Comparison of ENCODE assay signal across 8 mouse cellular contexts in the genomic region with DNA sequence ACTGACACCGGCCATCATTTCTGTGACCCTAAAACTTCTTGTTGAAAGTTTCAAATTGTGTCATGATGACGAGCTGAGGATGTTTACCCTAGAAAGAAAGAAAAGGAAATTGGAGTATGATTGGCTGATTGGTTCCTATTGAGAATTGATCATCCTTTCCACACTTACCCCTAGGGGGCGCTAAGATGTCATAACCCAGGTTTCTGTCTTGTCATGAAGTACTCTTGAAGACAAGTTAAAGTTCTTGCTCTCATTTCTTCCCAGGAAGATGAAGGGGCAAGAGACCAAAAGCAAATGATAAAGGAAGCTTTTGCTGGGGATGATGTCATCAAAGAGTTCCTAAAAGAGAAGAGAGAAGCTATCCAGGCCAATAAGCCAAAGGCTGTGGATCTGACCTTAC. TPM values are rescaled to one million over a fixed set of nuclear protein-coding genes. Genes with fewer than 3 reads are reported as not detected.
DNase-seq lines count a peak whose midpoint lies in the region; ATAC-seq lines count a peak whose summit lies in the region.

No protein-coding gene starts in this region.

- no peak overlapping the region for H3K27ac ChIP-seq in neural tube, embryonic 15.5 days (replicated peaks)

- ATAC-seq in neural tube, embryonic 15.5 days (ENCODE audit: low FRiP score): no peak
- ATAC-seq in megakaryocyte progenitor cell, adult 5-6 weeks (replicated peaks; ENCODE audit: poor library complexity): peak; percentile 57; the same call in 1 of the 2 replicates
- no peak for ATAC-seq in megakaryocyte-erythroid progenitor cell, adult 5-6 weeks (replicated peaks; ENCODE audit: low FRiP score, low TSS enrichment, poor library complexity, severe bottlenecking)

- no peak overlapping the region for H3K9ac ChIP-seq in neural tube, embryonic 15.5 days (replicated peaks)

- WGBS in neural tube, embryonic 15.5 days: 46% methylated on average over 3 of the region's 3 CpGs

- H3K36me3 ChIP-seq in neural tube, embryonic 15.5 days: peaks cover 6% of the 10 kb centered on the region; the same call in 1 of the 2 replicates

- no peaks in the 10 kb centered on the region for H3K4me1 ChIP-seq in neural tube, embryonic 15.5 days

- no peaks in the 10 kb centered on the region for H3K9me3 ChIP-seq in neural tube, embryonic 15.5 days (replicated peaks)

- no peaks in the 10 kb centered on the region for H3K27me3 ChIP-seq in neural tube, embryonic 15.5 days (replicated peaks)

- no peak overlapping the region for H3K4me3 ChIP-seq in neural tube, embryonic 15.5 days (replicated peaks)

- H3K4me2 ChIP-seq in neural tube, embryonic 15.5 days: no peak overlapping the region

- peak; percentile 30 for DNase-seq in gastrocnemius, adult 18-20 months (ENCODE audit: low spot score)
- DNase-seq in gastrocnemius, postnatal 25 days: no peak
- peak; percentile 16 for DNase-seq in neural tube, embryonic 10.5 days (ENCODE audit: extremely low spot score, low spot score)
- peak; percentile 61 for DNase-seq in c-Kit-positive CD71-positive TER-119-positive erythroid progenitor cells, embryonic 14.5 days (ENCODE audit: low spot score)
- DNase-seq in induced T-regulatory cell, adult 2 months (ENCODE audit: low read depth): peak; percentile 81

RNA-seq across cellular contexts. Expression of gene Utp14a, which starts 21.4 kb away (rescaled TPM):
- total RNA-seq in gastrocnemius, adult 18-20 months (2021): 10 to 100 TPM; 12.6 to 13.6 TPM
- 10 to 100 TPM; 11.5 to 12.7 TPM for total RNA-seq in gastrocnemius, postnatal 25 days (2021)
- polyA plus RNA-seq in neural tube, embryonic 15.5 days (2015; fragmentation: Nextera tagmentation; extraction: Ambion mirVana): 15.7 TPM in 2 replicates
- 37.2 and 39.8 TPM in 2 replicates for total RNA-seq in megakaryocyte progenitor cell, adult 5-6 weeks (2015)
- total RNA-seq in megakaryocyte progenitor cell, adult 5-6 weeks (2017): 70.0 and 86.7 TPM in 2 replicates
- 61.4 and 77.8 TPM in 2 replicates for total RNA-seq in megakaryocyte-erythroid progenitor cell, adult 5-6 weeks (2014; fragmentation: Nextera tagmentation)
- 120 and 121 TPM in 2 replicates for total RNA-seq in megakaryocyte-erythroid progenitor cell, adult 5-6 weeks (2017)
